Mouse (Mus musculus): ENCODE data around the gene Sdhb. TPM values are rescaled to one million over a fixed set of nuclear protein-coding genes. Genes with fewer than 3 reads are reported as not detected.

Sdhb gene
- polyA plus RNA-seq, 1 experiment, result 703 TPM

GRCm38 (mm10) chr4:140963941-140964597, 3.1 kb downstream of the Sdhb start:
- Histone ChIP-seq H3K27ac (ENCODE audit: insufficient read depth, low read depth, low read length) (peak overlapping the region; percentile 58; the same call in 1 of the 2 replicates), H3K36me3 (ENCODE audit: control insufficient read depth, insufficient read depth, low read length) (no peaks in the 10 kb centered on the region), H3K4me3 (ENCODE audit: insufficient read depth, low read depth, low read length) (no peak overlapping the region), H3K27me3 (replicated peaks; ENCODE audit: control insufficient read depth, insufficient read depth, low read length) (no peaks in the 10 kb centered on the region), H3K4me1 (ENCODE audit: control insufficient read depth, insufficient read depth, low read length) (peaks cover 16% of the 10 kb centered on the region; the same call in 1 of the 2 replicates)
- WGBS, result 63% methylated on average over 9 of the region's 9 CpGs
- TF ChIP-seq CTCF (conservative IDR thresholded peaks at IDR 0.05; ENCODE audit: insufficient read depth, insufficient read length, low read depth, low read length), result no peak
- TF ChIP-seq POLR2A (IDR thresholded peaks at IDR 0.05; ENCODE audit: low read depth, low read length), result no peak
- DNase-seq, result no peak

GRCm38 (mm10) chr4:140964620-140965019, 3.6 kb downstream of the Sdhb start:
- TF ChIP-seq POLR2A (IDR thresholded peaks at IDR 0.05; ENCODE audit: low read depth, low read length) (no peak), CTCF (conservative IDR thresholded peaks at IDR 0.05; ENCODE audit: insufficient read depth, insufficient read length, low read depth, low read length) (peak; percentile 85)
- peak; percentile 82 for DNase-seq
- Histone ChIP-seq H3K36me3 (ENCODE audit: control insufficient read depth, insufficient read depth, low read length) (no peaks in the 10 kb centered on the region), H3K27ac (ENCODE audit: insufficient read depth, low read depth, low read length) (no peak overlapping the region), H3K4me1 (ENCODE audit: control insufficient read depth, insufficient read depth, low read length) (peaks cover 16% of the 10 kb centered on the region; the same call in 1 of the 2 replicates), H3K4me3 (ENCODE audit: insufficient read depth, low read depth, low read length) (no peak overlapping the region), H3K27me3 (replicated peaks; ENCODE audit: control insufficient read depth, insufficient read depth, low read length) (no peaks in the 10 kb centered on the region)
- WGBS, result 6% methylated on average over 7 of the region's 7 CpGs

GRCm38 (mm10) chr4:140967386-140968159, 6.6 kb downstream of the Sdhb start:
- H3K36me3 ChIP-seq (ENCODE audit: control insufficient read depth, insufficient read depth, low read length), result peaks cover 2% of the 10 kb centered on the region; the same call in 1 of the 2 replicates
- 72% methylated on average over 11 of the region's 11 CpGs for WGBS
- H3K4me1 ChIP-seq (ENCODE audit: control insufficient read depth, insufficient read depth, low read length), result peaks cover 9% of the 10 kb centered on the region; the same call in 1 of the 2 replicates
- no peak overlapping the region for H3K4me3 ChIP-seq (ENCODE audit: insufficient read depth, low read depth, low read length)
- no peak for DNase-seq
- TF ChIP-seq CTCF (conservative IDR thresholded peaks at IDR 0.05; ENCODE audit: insufficient read depth, insufficient read length, low read depth, low read length) (no peak), POLR2A (IDR thresholded peaks at IDR 0.05; ENCODE audit: low read depth, low read length) (no peak)
- H3K27ac ChIP-seq (ENCODE audit: insufficient read depth, low read depth, low read length), result no peak overlapping the region
- no peaks in the 10 kb centered on the region for H3K27me3 ChIP-seq (replicated peaks; ENCODE audit: control insufficient read depth, insufficient read depth, low read length)

GRCm38 (mm10) chr4:140971691-140972090, 10.7 kb downstream of the Sdhb start:
- no peak overlapping the region for H3K4me3 ChIP-seq (ENCODE audit: insufficient read depth, low read depth, low read length)
- no peak for DNase-seq
- H3K27ac ChIP-seq (ENCODE audit: insufficient read depth, low read depth, low read length), result no peak overlapping the region
- no peaks in the 10 kb centered on the region for H3K4me1 ChIP-seq (ENCODE audit: control insufficient read depth, insufficient read depth, low read length)
- no peak for TF ChIP-seq POLR2A (IDR thresholded peaks at IDR 0.05; ENCODE audit: low read depth, low read length)
- TF ChIP-seq CTCF (conservative IDR thresholded peaks at IDR 0.05; ENCODE audit: insufficient read depth, insufficient read length, low read depth, low read length), result no peak
- WGBS, result 80% methylated on average over 13 of the region's 13 CpGs
- H3K36me3 ChIP-seq (ENCODE audit: control insufficient read depth, insufficient read depth, low read length), result peaks cover 3% of the 10 kb centered on the region; the same call in 1 of the 2 replicates
- no peaks in the 10 kb centered on the region for H3K27me3 ChIP-seq (replicated peaks; ENCODE audit: control insufficient read depth, insufficient read depth, low read length)

- H3K27me3 ChIP-seq (replicated peaks; ENCODE audit: control insufficient read depth, insufficient read depth, low read length), result no peaks in the 10 kb centered on the region
- WGBS, result 91% methylated on average over 6 of the region's 6 CpGs
- H3K27ac ChIP-seq (ENCODE audit: insufficient read depth, low read depth, low read length), result no peak overlapping the region
- H3K4me3 ChIP-seq (ENCODE audit: insufficient read depth, low read depth, low read length), result no peak overlapping the region
- no peak for DNase-seq
- H3K36me3 ChIP-seq (ENCODE audit: control insufficient read depth, insufficient read depth, low read length), result peaks cover 3% of the 10 kb centered on the region; the same call in 1 of the 2 replicates
- no peaks in the 10 kb centered on the region for H3K4me1 ChIP-seq (ENCODE audit: control insufficient read depth, insufficient read depth, low read length)
- TF ChIP-seq POLR2A (IDR thresholded peaks at IDR 0.05; ENCODE audit: low read depth, low read length) (no peak), CTCF (conservative IDR thresholded peaks at IDR 0.05; ENCODE audit: insufficient read depth, insufficient read length, low read depth, low read length) (no peak)
Observed at GRCm38 (mm10) chr4:140974408-140974807, 13.4 kb downstream of the Sdhb start.

GRCm38 (mm10) chr4:140975356-140975755, 14.4 kb downstream of the Sdhb start:
- Histone ChIP-seq H3K4me1 (ENCODE audit: control insufficient read depth, insufficient read depth, low read length) (no peaks in the 10 kb centered on the region), H3K27me3 (replicated peaks; ENCODE audit: control insufficient read depth, insufficient read depth, low read length) (no peaks in the 10 kb centered on the region), H3K4me3 (ENCODE audit: insufficient read depth, low read depth, low read length) (no peak overlapping the region), H3K27ac (ENCODE audit: insufficient read depth, low read depth, low read length) (no peak overlapping the region), H3K36me3 (ENCODE audit: control insufficient read depth, insufficient read depth, low read length) (peaks cover 3% of the 10 kb centered on the region; the same call in 1 of the 2 replicates)
- WGBS, result 89% methylated on average over 7 of the region's 7 CpGs
- no peak for DNase-seq
- TF ChIP-seq CTCF (conservative IDR thresholded peaks at IDR 0.05; ENCODE audit: insufficient read depth, insufficient read length, low read depth, low read length) (no peak), POLR2A (IDR thresholded peaks at IDR 0.05; ENCODE audit: low read depth, low read length) (no peak)

- Histone ChIP-seq H3K4me3 (ENCODE audit: insufficient read depth, low read depth, low read length) (no peak overlapping the region), H3K4me1 (ENCODE audit: control insufficient read depth, insufficient read depth, low read length) (no peaks in the 10 kb centered on the region), H3K36me3 (ENCODE audit: control insufficient read depth, insufficient read depth, low read length) (peaks cover 3% of the 10 kb centered on the region; the same call in 1 of the 2 replicates), H3K27ac (ENCODE audit: insufficient read depth, low read depth, low read length) (no peak overlapping the region), H3K27me3 (replicated peaks; ENCODE audit: control insufficient read depth, insufficient read depth, low read length) (no peaks in the 10 kb centered on the region)
- no peak for TF ChIP-seq POLR2A (IDR thresholded peaks at IDR 0.05; ENCODE audit: low read depth, low read length)
- no peak for TF ChIP-seq CTCF (conservative IDR thresholded peaks at IDR 0.05; ENCODE audit: insufficient read depth, insufficient read length, low read depth, low read length)
- WGBS, result 79% methylated on average over 10 of the region's 10 CpGs
- DNase-seq, result no peak
Observed at GRCm38 (mm10) chr4:140977278-140977677, 16.3 kb downstream of the Sdhb start.
